Mouse (Mus musculus): ENCODE results near the gene Srsf11.

The Srsf11 gene

GRCm38 (mm10) chr3:157993322-157993721 lies 43.1 kb downstream of the Srsf11 start:
- no peak for DNase-seq (ENCODE audit: extremely low read depth, low read depth)

GRCm38 (mm10) chr3:157979619-157980018 lies 56.8 kb downstream of the Srsf11 start:
- no peak for DNase-seq (ENCODE audit: extremely low read depth, low read depth)

GRCm38 (mm10) chr3:157973236-157973635 lies 63.2 kb downstream of the Srsf11 start:
- no peak for DNase-seq (ENCODE audit: extremely low read depth, low read depth)

- no peak for DNase-seq (ENCODE audit: extremely low read depth, low read depth)
Measured at GRCm38 (mm10) chr3:157971151-157971550, 65.3 kb downstream of the Srsf11 start.

Data from MEL-GATA-1-ER (cell line).